Mouse (Mus musculus): ENCODE data around the gene Cmtm6. TPM values are rescaled to one million over a fixed set of nuclear protein-coding genes. Genes with fewer than 3 reads are reported as not detected.

Cmtm6 gene
- total and polyA plus RNA-seq, 3 experiments, result 8.7 to 42.5 (median 23.9) TPM

DNA sequence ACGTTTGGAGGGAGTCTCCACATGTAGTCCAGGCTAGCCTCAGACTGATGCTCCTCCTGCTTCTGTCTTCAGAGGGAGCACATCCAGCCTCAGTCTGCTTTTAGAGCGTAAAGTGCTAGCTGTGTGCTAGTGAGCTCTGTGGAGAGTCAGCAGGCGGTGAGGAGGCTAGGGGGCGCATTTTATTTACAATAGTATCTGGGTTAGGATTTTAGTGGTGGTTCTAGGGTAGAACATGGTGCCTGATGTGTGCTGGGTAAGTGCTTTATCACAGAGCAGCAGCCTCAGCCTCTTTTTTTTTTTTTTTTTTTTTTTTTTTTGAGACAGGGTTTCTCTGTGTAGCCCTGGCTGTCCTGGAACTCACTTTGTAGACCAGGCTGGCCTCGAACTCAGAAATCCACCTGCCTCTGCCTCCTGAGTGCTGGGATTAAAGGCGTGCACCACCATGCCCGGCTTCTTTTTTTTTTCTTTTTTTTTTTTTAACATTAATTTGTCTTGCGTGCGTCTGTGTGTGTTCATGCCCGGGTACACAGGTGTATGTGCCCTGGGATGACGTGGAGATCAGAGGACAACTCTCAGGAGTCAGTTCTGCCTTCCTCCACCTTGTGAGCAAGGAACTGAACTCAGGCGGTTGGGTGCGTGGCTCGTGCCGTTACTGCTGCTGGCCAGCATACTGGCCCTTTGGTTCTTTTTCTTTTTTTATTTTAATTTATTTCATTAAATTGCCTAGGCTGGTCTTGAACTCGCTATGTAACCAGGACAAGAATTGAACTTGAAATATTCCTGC lies 30.8 kb upstream of the Cmtm6 start:
- no peak overlapping the region for H3K4me3 ChIP-seq (ENCODE audit: low read depth, low read length)
- no peaks in the 10 kb centered on the region for H3K9me3 ChIP-seq (replicated peaks)
- no peak for DNase-seq (ENCODE audit: low spot score)
- H3K27me3 ChIP-seq (ENCODE audit: insufficient read depth, low read length), result no peaks in the 10 kb centered on the region
- peaks cover 66% of the 10 kb centered on the region for H3K36me3 ChIP-seq (replicated peaks)
- peaks cover 9% of the 10 kb centered on the region; the same call in 1 of the 2 replicates for H3K4me1 ChIP-seq (ENCODE audit: insufficient read depth, low read depth, low read length)
- ATAC-seq (ENCODE audit: extremely low read depth, insufficient number of reproducible peaks, low FRiP score, poor library complexity, severe bottlenecking), result no peak
- TF ChIP-seq TAL1 (conservative IDR thresholded peaks at IDR 0.05; ENCODE audit: low read depth, low read length), result no peak
- TF ChIP-seq GATA1 (IDR thresholded peaks at IDR 0.05; ENCODE audit: borderline replicate concordance, low read length), result no peak

DNA sequence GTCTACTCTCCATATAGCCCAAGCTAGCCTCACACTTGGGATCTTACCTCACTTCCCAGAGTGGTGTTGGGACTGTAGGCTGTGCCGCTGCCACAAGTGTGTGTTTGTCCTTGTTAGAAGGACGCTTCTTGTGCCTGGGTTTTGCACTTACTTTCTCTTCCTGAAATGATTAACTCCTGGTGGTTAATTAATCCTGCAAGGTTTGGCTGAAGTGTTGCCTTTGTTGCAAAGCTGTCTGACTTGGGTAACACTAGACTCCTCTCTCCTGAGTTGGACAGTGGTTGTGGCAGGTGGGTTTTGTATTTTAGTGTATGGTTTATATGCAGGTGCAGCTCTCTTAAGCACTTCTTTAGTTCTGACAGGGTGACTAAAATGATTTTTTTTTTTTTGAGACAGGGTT lies 29.9 kb upstream of the Cmtm6 start:
- ATAC-seq (ENCODE audit: extremely low read depth, insufficient number of reproducible peaks, low FRiP score, poor library complexity, severe bottlenecking), result no peak
- H3K9me3 ChIP-seq (replicated peaks), result no peaks in the 10 kb centered on the region
- TF ChIP-seq GATA2 (IDR thresholded peaks at IDR 0.05; ENCODE audit: borderline replicate concordance, low read depth, low read length) (no peak), TAL1 (conservative IDR thresholded peaks at IDR 0.05; ENCODE audit: low read depth, low read length) (no peak), POLR2AphosphoS5 (IDR thresholded peaks at IDR 0.05; ENCODE audit: insufficient replicate concordance, low read depth, low read length) (no peak), CTCF (IDR thresholded peaks at IDR 0.05; ENCODE audit: low read depth, low read length) (no peak), GATA1 (IDR thresholded peaks at IDR 0.05; ENCODE audit: borderline replicate concordance, low read length) (no peak)

DNA sequence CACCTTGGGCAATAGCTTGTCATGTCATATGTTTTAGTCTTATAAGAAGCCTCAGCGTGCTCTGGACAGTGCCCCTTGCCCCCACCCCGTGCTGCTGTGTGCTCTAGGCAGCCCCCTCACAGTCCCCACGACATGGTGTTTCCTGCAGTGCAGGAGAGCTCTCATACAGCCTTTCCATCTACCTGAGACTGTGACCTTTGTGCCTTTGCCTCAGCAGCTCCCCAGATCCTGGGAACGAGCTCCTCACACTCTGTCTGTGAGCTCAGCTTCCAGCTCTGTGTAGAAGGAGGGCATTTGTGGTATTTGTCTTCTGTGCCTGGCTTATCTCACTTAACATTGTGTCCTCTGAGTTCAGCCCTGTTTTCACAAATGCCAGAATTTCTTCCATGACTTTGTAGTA lies 29.0 kb upstream of the Cmtm6 start:
- Histone ChIP-seq H3K36me3 (replicated peaks) (peaks cover 70% of the 10 kb centered on the region), H3K4me1 (ENCODE audit: insufficient read depth, low read depth, low read length) (peaks cover 9% of the 10 kb centered on the region; the same call in 1 of the 2 replicates)
- ATAC-seq (ENCODE audit: extremely low read depth, insufficient number of reproducible peaks, low FRiP score, poor library complexity, severe bottlenecking), result no peak

More for the DNA sequence above, 29.9 kb upstream of the Cmtm6 start:
- H3K36me3 ChIP-seq (replicated peaks), result peaks cover 69% of the 10 kb centered on the region
- H3K4me1 ChIP-seq (ENCODE audit: insufficient read depth, low read depth, low read length), result peaks cover 9% of the 10 kb centered on the region; the same call in 1 of the 2 replicates
- H3K27me3 ChIP-seq (ENCODE audit: insufficient read depth, low read length), result no peaks in the 10 kb centered on the region
- H3K4me3 ChIP-seq (ENCODE audit: low read depth, low read length), result no peak overlapping the region
- no peak for DNase-seq (ENCODE audit: low spot score)

DNA sequence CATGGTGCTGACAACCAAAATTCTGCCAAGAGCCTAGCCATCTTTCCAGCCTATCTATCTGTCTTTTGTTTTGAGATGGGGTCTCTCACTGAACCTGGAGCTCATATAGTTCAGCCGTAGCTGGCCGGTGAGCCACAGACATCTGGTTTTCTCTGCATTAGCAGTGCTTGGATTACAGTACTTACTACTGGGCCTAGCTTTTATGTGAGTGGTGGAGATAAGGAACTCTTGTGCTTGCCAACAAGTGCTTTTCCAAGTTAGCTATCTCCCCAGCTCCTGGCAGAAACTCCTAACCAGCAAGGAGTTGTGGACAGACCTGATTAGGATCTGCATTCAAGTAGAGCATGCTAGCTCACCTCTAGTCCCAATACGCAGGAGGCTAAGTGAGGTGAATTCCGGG lies 23.1 kb upstream of the Cmtm6 start:
- TF ChIP-seq POLR2AphosphoS5 (IDR thresholded peaks at IDR 0.05; ENCODE audit: insufficient replicate concordance, low read depth, low read length), result no peak
- no peak for TF ChIP-seq GATA2 (IDR thresholded peaks at IDR 0.05; ENCODE audit: borderline replicate concordance, low read depth, low read length)
- TF ChIP-seq GATA1 (IDR thresholded peaks at IDR 0.05; ENCODE audit: borderline replicate concordance, low read length), result no peak
- no peak for TF ChIP-seq CTCF (IDR thresholded peaks at IDR 0.05; ENCODE audit: low read depth, low read length)
- no peak for TF ChIP-seq TAL1 (conservative IDR thresholded peaks at IDR 0.05; ENCODE audit: low read depth, low read length)
- no peak overlapping the region for H3K4me3 ChIP-seq (ENCODE audit: low read depth, low read length)
- H3K9me3 ChIP-seq (replicated peaks), result no peaks in the 10 kb centered on the region
- H3K36me3 ChIP-seq (replicated peaks), result peaks cover 83% of the 10 kb centered on the region
- no peak for ATAC-seq (ENCODE audit: extremely low read depth, insufficient number of reproducible peaks, low FRiP score, poor library complexity, severe bottlenecking)
- no peaks in the 10 kb centered on the region for H3K27me3 ChIP-seq (ENCODE audit: insufficient read depth, low read length)
- no peak for DNase-seq (ENCODE audit: low spot score)
- H3K4me1 ChIP-seq (ENCODE audit: insufficient read depth, low read depth, low read length), result no peaks in the 10 kb centered on the region

More for the DNA sequence above, 29.0 kb upstream of the Cmtm6 start:
- H3K27me3 ChIP-seq (ENCODE audit: insufficient read depth, low read length), result no peaks in the 10 kb centered on the region
- no peak for DNase-seq (ENCODE audit: low spot score)
- H3K4me3 ChIP-seq (ENCODE audit: low read depth, low read length), result no peak overlapping the region
- no peaks in the 10 kb centered on the region for H3K9me3 ChIP-seq (replicated peaks)
- TF ChIP-seq GATA2 (IDR thresholded peaks at IDR 0.05; ENCODE audit: borderline replicate concordance, low read depth, low read length), result no peak
- TF ChIP-seq POLR2AphosphoS5 (IDR thresholded peaks at IDR 0.05; ENCODE audit: insufficient replicate concordance, low read depth, low read length), result no peak
- no peak for TF ChIP-seq TAL1 (conservative IDR thresholded peaks at IDR 0.05; ENCODE audit: low read depth, low read length)
- no peak for TF ChIP-seq CTCF (IDR thresholded peaks at IDR 0.05; ENCODE audit: low read depth, low read length)
- no peak for TF ChIP-seq GATA1 (IDR thresholded peaks at IDR 0.05; ENCODE audit: borderline replicate concordance, low read length)

DNA sequence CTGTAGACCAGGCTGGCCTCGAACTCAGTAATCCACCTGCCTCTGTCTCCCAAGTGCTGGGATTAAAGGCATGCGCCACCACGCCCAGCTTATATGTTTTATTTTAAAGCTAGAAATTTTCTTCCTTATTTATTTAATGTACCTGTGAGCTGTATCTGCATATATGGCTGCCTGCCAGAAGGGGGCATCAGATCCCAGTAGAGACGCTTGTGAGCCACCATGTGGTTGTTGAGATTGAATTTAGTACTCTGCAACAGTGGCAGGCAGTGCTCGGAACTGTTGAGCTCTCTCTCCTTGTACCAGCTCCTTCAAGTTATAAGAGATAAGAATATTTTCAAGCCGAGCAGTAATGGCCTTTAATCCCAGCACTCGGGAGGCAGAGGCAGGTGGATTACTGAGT lies 20.6 kb upstream of the Cmtm6 start:
- peak; percentile 60 for ATAC-seq (ENCODE audit: extremely low read depth, insufficient number of reproducible peaks, low FRiP score, poor library complexity, severe bottlenecking)
- peaks cover 89% of the 10 kb centered on the region for H3K36me3 ChIP-seq (replicated peaks)
- no peak for DNase-seq (ENCODE audit: low spot score)

DNA sequence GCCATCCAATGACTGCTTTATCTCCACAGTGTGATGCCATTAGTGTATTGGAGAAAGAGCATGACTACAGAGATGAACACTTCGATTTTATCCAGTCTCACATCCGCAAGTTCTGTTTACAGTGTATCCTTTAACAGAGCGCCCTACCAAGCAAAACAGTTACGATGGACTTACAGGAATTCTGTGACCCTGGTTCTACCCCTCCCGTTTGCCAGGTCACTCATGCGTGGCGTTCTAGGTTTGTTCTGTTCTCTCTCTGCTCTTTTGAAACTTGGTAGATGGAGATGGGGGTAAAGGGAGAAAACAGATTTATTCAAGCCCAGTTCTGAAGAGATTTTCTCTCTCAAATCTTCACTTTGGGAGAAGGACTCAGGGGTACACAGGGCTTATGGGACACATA lies 17.4 kb upstream of the Cmtm6 start:
- peaks cover 93% of the 10 kb centered on the region for H3K36me3 ChIP-seq (replicated peaks)
- H3K4me1 ChIP-seq (ENCODE audit: insufficient read depth, low read depth, low read length), result no peaks in the 10 kb centered on the region
- no peak overlapping the region for H3K4me3 ChIP-seq (ENCODE audit: low read depth, low read length)
- H3K27me3 ChIP-seq (ENCODE audit: insufficient read depth, low read length), result no peaks in the 10 kb centered on the region
- no peak for TF ChIP-seq TAL1 (conservative IDR thresholded peaks at IDR 0.05; ENCODE audit: low read depth, low read length)
- TF ChIP-seq GATA1 (IDR thresholded peaks at IDR 0.05; ENCODE audit: borderline replicate concordance, low read length), result no peak
- TF ChIP-seq GATA2 (IDR thresholded peaks at IDR 0.05; ENCODE audit: borderline replicate concordance, low read depth, low read length), result no peak
- TF ChIP-seq CTCF (IDR thresholded peaks at IDR 0.05; ENCODE audit: low read depth, low read length), result no peak
- TF ChIP-seq POLR2AphosphoS5 (IDR thresholded peaks at IDR 0.05; ENCODE audit: insufficient replicate concordance, low read depth, low read length), result no peak
- no peak for DNase-seq (ENCODE audit: low spot score)
- no peak for ATAC-seq (ENCODE audit: extremely low read depth, insufficient number of reproducible peaks, low FRiP score, poor library complexity, severe bottlenecking)
- no peaks in the 10 kb centered on the region for H3K9me3 ChIP-seq (replicated peaks)

More for the DNA sequence above, 20.6 kb upstream of the Cmtm6 start:
- Histone ChIP-seq H3K27me3 (ENCODE audit: insufficient read depth, low read length) (no peaks in the 10 kb centered on the region), H3K9me3 (replicated peaks) (no peaks in the 10 kb centered on the region), H3K4me1 (ENCODE audit: insufficient read depth, low read depth, low read length) (no peaks in the 10 kb centered on the region), H3K4me3 (ENCODE audit: low read depth, low read length) (no peak overlapping the region)
- TF ChIP-seq CTCF (IDR thresholded peaks at IDR 0.05; ENCODE audit: low read depth, low read length), result peak; percentile 29; the same call in 1 of the 2 replicates
- TF ChIP-seq TAL1 (conservative IDR thresholded peaks at IDR 0.05; ENCODE audit: low read depth, low read length), result no peak

Data from G1E (cell line).